Mouse (Mus musculus) cerebellum, adult 2 months (tissue): ENCODE results near the gene Entr1.

Experiments used
- CTCF ChIP-seq: fragments of 200-500 bp; IDR thresholded peaks from 2 replicates; pipeline ENCODE4 v1.5.1; 2011; ENCODE audit warnings: low read depth, mild to moderate bottlenecking, control low read depth, low read length, moderate library complexity, borderline replicate concordance; ENCODE audit not compliant: insufficient read depth
- POLR2A ChIP-seq: fragments of 200-500 bp; IDR thresholded peaks from 2 replicates; pipeline ENCODE4 v1.6.1; 2011; ENCODE audit warnings: low read length, control low read depth, borderline replicate concordance; ENCODE audit not compliant: insufficient read depth

DNA sequence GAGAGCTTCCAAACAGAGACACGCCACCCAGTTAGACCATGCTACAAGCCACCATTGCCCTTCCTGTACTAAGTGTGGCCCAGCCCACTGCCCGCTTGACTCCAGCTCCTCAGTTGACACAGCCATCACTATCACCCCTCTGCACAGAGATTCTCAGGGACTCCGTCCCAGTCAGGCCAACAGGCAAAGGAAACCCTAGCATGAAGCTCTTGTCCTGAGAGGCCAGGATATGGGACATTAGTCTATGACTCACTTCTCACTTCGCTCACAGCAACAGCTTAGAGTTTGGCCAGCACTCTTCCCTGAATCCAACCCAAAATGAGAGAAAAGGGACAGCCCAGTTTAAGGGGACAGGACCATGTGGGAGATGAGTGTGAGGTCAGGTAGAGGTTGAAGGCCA is 34.7 kb downstream of the Entr1 start:
- no peak for TF ChIP-seq CTCF
- no peak for TF ChIP-seq POLR2A
